Mouse (Mus musculus) C2C12 (cell line): Measurements from ENCODE around the gene Tnfrsf1b.

Experiments
- CTCF ChIP-seq: IDR thresholded peaks from one replicate; pipeline ENCODE4 v1.5.1; 2011; ENCODE audit not compliant: control insufficient read depth, insufficient read depth, insufficient read length
- FOSL1 ChIP-seq: IDR thresholded peaks from one replicate; pipeline ENCODE4 v1.8.0; 2011; ENCODE audit warnings: mild to moderate bottlenecking, low read length; ENCODE audit not compliant: poor library complexity, insufficient read depth, severe bottlenecking
- MAX ChIP-seq: IDR thresholded peaks from one replicate; pipeline ENCODE4 v1.6.1; 2011; ENCODE audit warnings: mild to moderate bottlenecking, control low read depth
- USF1 ChIP-seq: IDR thresholded peaks from one replicate; pipeline ENCODE4 v1.6.1; 2011; ENCODE audit warnings: low read depth, mild to moderate bottlenecking, control low read depth, moderate library complexity

DNA sequence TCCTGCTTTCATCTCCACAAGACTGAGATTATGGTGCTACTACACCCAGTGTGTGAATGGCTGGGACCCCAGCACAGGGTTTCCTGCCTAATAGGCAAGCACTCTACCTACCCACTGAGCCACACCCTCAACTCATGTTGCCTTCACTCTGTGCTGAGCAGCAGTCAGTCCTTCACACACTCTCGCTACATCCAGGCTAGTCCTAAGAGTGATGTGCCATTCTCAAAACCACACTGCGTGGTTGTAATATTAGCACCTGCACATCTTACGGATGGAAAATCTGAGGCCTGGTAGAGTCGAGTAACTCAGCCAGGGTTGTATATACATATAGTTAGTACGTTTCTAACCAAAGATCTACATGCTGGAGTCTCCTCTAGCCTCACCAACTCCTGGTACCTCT lies 28.2 kb upstream of the Tnfrsf1b start:
- no peak for TF ChIP-seq MAX
- TF ChIP-seq CTCF, result no peak
- TF ChIP-seq FOSL1, result no peak
- no peak for TF ChIP-seq USF1
